Mouse (Mus musculus) right cerebral cortex, postnatal 36 days (tissue): Measurements from ENCODE around the gene Ube2r2.

Experiments
- DNase-seq, 2 experiments: peaks; one replicate each; pipeline ENCODE4 v3.0.0; 2022; ENCODE audit warnings: low spot score in 2 of 2, mixed read lengths in 1 of 2

Ube2r2 gene

GRCm38 (mm10) chr4:41118706-41119292 is 16.7 kb upstream of the Ube2r2 start:
- no peak for DNase-seq

- DNase-seq, result peak; percentile 99
Measured at GRCm38 (mm10) chr4:41124180-41124951, 11.2 kb upstream of the Ube2r2 start, which contains the start of gene Nol6. Nol6 (minus strand) TSS chr4:41124455.

- no peak for DNase-seq
Measured at GRCm38 (mm10) chr4:41129406-41129805, 6.1 kb upstream of the Ube2r2 start.

GRCm38 (mm10) chr4:41129836-41130235 is 5.7 kb upstream of the Ube2r2 start:
- no peak for DNase-seq

- no peak for DNase-seq
Measured at GRCm38 (mm10) chr4:41132471-41132870, 3.1 kb upstream of the Ube2r2 start.

- no peak for DNase-seq
Measured at GRCm38 (mm10) chr4:41133529-41134291, 1.8 kb upstream of the Ube2r2 start.

- peak; percentile 40 to 41 for DNase-seq
Measured at GRCm38 (mm10) chr4:41134935-41135710, 420 bp upstream of the Ube2r2 start.

- no peak for DNase-seq
Measured at GRCm38 (mm10) chr4:41136454-41136805, 887 bp downstream of the Ube2r2 start.

GRCm38 (mm10) chr4:41136811-41137210 is 1.3 kb downstream of the Ube2r2 start:
- no peak for DNase-seq

GRCm38 (mm10) chr4:41140174-41140875 is 4.8 kb downstream of the Ube2r2 start:
- no peak for DNase-seq

- DNase-seq, result no peak
Measured at GRCm38 (mm10) chr4:41142601-41143000, 7.1 kb downstream of the Ube2r2 start.

GRCm38 (mm10) chr4:41149891-41150290 is 14.3 kb downstream of the Ube2r2 start:
- DNase-seq, result no peak

- no peak for DNase-seq
Measured at GRCm38 (mm10) chr4:41151186-41151585, 15.6 kb downstream of the Ube2r2 start.

GRCm38 (mm10) chr4:41153146-41153545 is 17.6 kb downstream of the Ube2r2 start:
- no peak for DNase-seq

- no peak for DNase-seq
Measured at GRCm38 (mm10) chr4:41156961-41157360, 21.4 kb downstream of the Ube2r2 start.

GRCm38 (mm10) chr4:41158251-41158650 is 22.7 kb downstream of the Ube2r2 start:
- no peak for DNase-seq

GRCm38 (mm10) chr4:41161232-41161631 is 25.7 kb downstream of the Ube2r2 start:
- DNase-seq, result no peak

GRCm38 (mm10) chr4:41164974-41165373 is 29.4 kb downstream of the Ube2r2 start:
- no peak for DNase-seq

- DNase-seq, result peak; percentile 59 to 62
Measured at GRCm38 (mm10) chr4:41165693-41166475, 30.3 kb downstream of the Ube2r2 start.

GRCm38 (mm10) chr4:41170970-41171369 is 35.4 kb downstream of the Ube2r2 start:
- no peak for DNase-seq
